Mouse (Mus musculus) heart, embryonic 12.5 days (tissue): ENCODE measurements at regions not wholly inside any gene's neighbourhood (a gene's known extent, or its start where the extent isn't known, plus 50 kb on each side); places are given as distances from the start of the nearest gene placed in this dataset.
A peak's percentile ranks its signal among the peaks of the same experiment; 100 is the strongest.

ENCODE experiments used
- ATAC-seq: fragments of 200-750 bp; cut with Nextera tagmentation; 2 replicates; pipeline ENCODE4 v1.8.0; 2017; ENCODE audit warnings: moderate TSS enrichment, moderate library complexity; ENCODE audit not compliant: insufficient number of reproducible peaks, low FRiP score
- H3K27ac ChIP-seq: fragments of 300-500 bp; sonication (generic); 2 replicates; pipeline ENCODE4 v1.5.1; 2016; ENCODE audit warnings: mild to moderate bottlenecking, moderate library complexity; ENCODE audit not compliant: poor library complexity, severe bottlenecking
- H3K27me3 ChIP-seq: fragments of 300-500 bp; sonication (generic); replicated peaks from 2 replicates; pipeline ENCODE4 v1.6.1; 2016; ENCODE audit warnings: mild to moderate bottlenecking, moderate library complexity
- H3K36me3 ChIP-seq: fragments of 300-500 bp; sonication (generic); 2 replicates; pipeline ENCODE4 v1.6.1; 2016; ENCODE audit warnings: mild to moderate bottlenecking, moderate library complexity
- H3K4me1 ChIP-seq: fragments of 300-500 bp; sonication (generic); replicated peaks from 2 replicates; pipeline ENCODE4 v1.6.1; 2016; ENCODE audit warnings: mild to moderate bottlenecking
- H3K4me2 ChIP-seq: fragments of 300-500 bp; sonication (generic); 2 replicates; pipeline ENCODE4 v1.6.1; 2016; ENCODE audit warnings: mild to moderate bottlenecking, moderate library complexity
- H3K4me3 ChIP-seq: fragments of 300-500 bp; sonication (generic); 2 replicates; pipeline ENCODE4 v1.5.1; 2016; ENCODE audit warnings: mild to moderate bottlenecking
- H3K9ac ChIP-seq: fragments of 300-500 bp; sonication (generic); 2 replicates; pipeline ENCODE4 v1.6.1; 2016; ENCODE audit warnings: mild to moderate bottlenecking, moderate library complexity
- H3K9me3 ChIP-seq: fragments of 300-500 bp; sonication (generic); replicated peaks from 2 replicates; pipeline ENCODE4 v1.6.1; 2016; ENCODE audit warnings: mild to moderate bottlenecking, moderate library complexity
- WGBS: fragments of 180-500 bp; shearing (Covaris S2); methylation state at CpG from one replicate; pipeline ENCODE4 v1.1.7; 2016; 5-methylcytosine and 5-hydroxymethylcytosine counted together

- Histone ChIP-seq H3K4me1 (peaks cover 17% of the 10 kb centered on the region), H3K4me3 (no peak overlapping the region), H3K27ac (no peak overlapping the region), H3K4me2 (no peak overlapping the region), H3K9ac (no peak overlapping the region), H3K9me3 (no peaks in the 10 kb centered on the region), H3K27me3 (no peaks in the 10 kb centered on the region), H3K36me3 (no peaks in the 10 kb centered on the region)
- ATAC-seq: no peak
- WGBS: 60% methylated on average over 5 of the region's 5 CpGs
Observed at GRCm38 (mm10) chr13:52015496-52015895, 169.0 kb downstream of the Gadd45g start.

- Histone ChIP-seq H3K9ac (no peak overlapping the region), H3K27me3 (no peaks in the 10 kb centered on the region), H3K36me3 (no peaks in the 10 kb centered on the region), H3K4me2 (no peak overlapping the region), H3K4me1 (peaks cover 32% of the 10 kb centered on the region), H3K27ac (no peak overlapping the region), H3K4me3 (no peak overlapping the region), H3K9me3 (no peaks in the 10 kb centered on the region)
- no peak for ATAC-seq
- 50% methylated on average over 11 of the region's 11 CpGs for WGBS
Observed at GRCm38 (mm10) chr13:52017598-52018190, 171.2 kb downstream of the Gadd45g start.

- no peak overlapping the region for H3K4me2 ChIP-seq
- H3K4me3 ChIP-seq: no peak overlapping the region
- H3K36me3 ChIP-seq: no peaks in the 10 kb centered on the region
- no peak for ATAC-seq
- H3K4me1 ChIP-seq: peaks cover 43% of the 10 kb centered on the region
- no peak overlapping the region for H3K27ac ChIP-seq
- no peak overlapping the region for H3K9ac ChIP-seq
- H3K27me3 ChIP-seq: no peaks in the 10 kb centered on the region
- WGBS: 87% methylated on average over 8 of the region's 8 CpGs
- no peaks in the 10 kb centered on the region for H3K9me3 ChIP-seq
Observed at GRCm38 (mm10) chr13:52019647-52020046, 173.2 kb downstream of the Gadd45g start.

GRCm38 (mm10) chr13:52021150-52021549 lies 174.7 kb downstream of the Gadd45g start:
- 34% methylated on average over 11 of the region's 11 CpGs for WGBS
- no peaks in the 10 kb centered on the region for H3K36me3 ChIP-seq
- no peak for ATAC-seq
- no peaks in the 10 kb centered on the region for H3K9me3 ChIP-seq
- H3K9ac ChIP-seq: no peak overlapping the region
- H3K27ac ChIP-seq: no peak overlapping the region
- no peak overlapping the region for H3K4me3 ChIP-seq
- H3K27me3 ChIP-seq: no peaks in the 10 kb centered on the region
- H3K4me2 ChIP-seq: no peak overlapping the region
- peaks cover 55% of the 10 kb centered on the region for H3K4me1 ChIP-seq

GRCm38 (mm10) chr13:52021828-52022227 lies 175.3 kb downstream of the Gadd45g start:
- peaks cover 55% of the 10 kb centered on the region for H3K4me1 ChIP-seq
- ATAC-seq: no peak
- H3K9me3 ChIP-seq: no peaks in the 10 kb centered on the region
- H3K27ac ChIP-seq: no peak overlapping the region
- H3K9ac ChIP-seq: no peak overlapping the region
- 61% methylated on average over 6 of the region's 6 CpGs for WGBS
- H3K36me3 ChIP-seq: no peaks in the 10 kb centered on the region
- no peak overlapping the region for H3K4me3 ChIP-seq
- H3K4me2 ChIP-seq: no peak overlapping the region
- no peaks in the 10 kb centered on the region for H3K27me3 ChIP-seq

- Histone ChIP-seq H3K9me3 (no peaks in the 10 kb centered on the region), H3K9ac (no peak overlapping the region), H3K4me3 (no peak overlapping the region), H3K4me2 (no peak overlapping the region), H3K27me3 (no peaks in the 10 kb centered on the region), H3K27ac (no peak overlapping the region), H3K4me1 (peaks cover 48% of the 10 kb centered on the region), H3K36me3 (no peaks in the 10 kb centered on the region)
- 88% methylated on average over 4 of the region's 4 CpGs for WGBS
- ATAC-seq: no peak
Observed at GRCm38 (mm10) chr13:52022529-52022928, 176.1 kb downstream of the Gadd45g start.

- H3K9me3 ChIP-seq: no peaks in the 10 kb centered on the region
Observed at GRCm38 (mm10) chr13:52024349-52024748, 177.9 kb downstream of the Gadd45g start.

GRCm38 (mm10) chr13:52024832-52025481 lies 178.5 kb downstream of the Gadd45g start:
- 23% methylated on average over 18 of the region's 18 CpGs for WGBS
- H3K27ac ChIP-seq: no peak overlapping the region

More at GRCm38 (mm10) chr13:52024349-52024748, 177.9 kb downstream of the Gadd45g start:
- WGBS: 22% methylated on average over 2 of the region's 2 CpGs
- Histone ChIP-seq H3K4me1 (peaks cover 38% of the 10 kb centered on the region), H3K27me3 (no peaks in the 10 kb centered on the region), H3K27ac (no peak overlapping the region), H3K4me2 (peak overlapping the region; percentile 21; the same call in 1 of the 2 replicates), H3K4me3 (no peak overlapping the region), H3K9ac (no peak overlapping the region), H3K36me3 (no peaks in the 10 kb centered on the region)
- ATAC-seq: no peak

GRCm38 (mm10) chr13:52025482-52025848 lies 179.0 kb downstream of the Gadd45g start:
- Histone ChIP-seq H3K27me3 (no peaks in the 10 kb centered on the region), H3K4me2 (no peak overlapping the region)

More at GRCm38 (mm10) chr13:52024832-52025481, 178.5 kb downstream of the Gadd45g start:
- H3K4me1 ChIP-seq: peaks cover 38% of the 10 kb centered on the region
- ATAC-seq: 0 out of 2 replicates have a peak, but pooled peaks have one; percentile 23
- peak overlapping the region; percentile 49; the same call in 1 of the 2 replicates for H3K9ac ChIP-seq
- no peaks in the 10 kb centered on the region for H3K9me3 ChIP-seq
- peak overlapping the region; percentile 21 for H3K4me2 ChIP-seq
- no peaks in the 10 kb centered on the region for H3K36me3 ChIP-seq
- no peaks in the 10 kb centered on the region for H3K27me3 ChIP-seq
- no peak overlapping the region for H3K4me3 ChIP-seq

GRCm38 (mm10) chr13:52026291-52026690 lies 179.8 kb downstream of the Gadd45g start:
- H3K36me3 ChIP-seq: no peaks in the 10 kb centered on the region
- no peak for ATAC-seq
- no peak overlapping the region for H3K27ac ChIP-seq
- no peak overlapping the region for H3K4me2 ChIP-seq
- peaks cover 31% of the 10 kb centered on the region for H3K4me1 ChIP-seq
- no peak overlapping the region for H3K9ac ChIP-seq
- no peak overlapping the region for H3K4me3 ChIP-seq
- H3K27me3 ChIP-seq: no peaks in the 10 kb centered on the region
- H3K9me3 ChIP-seq: no peaks in the 10 kb centered on the region
- 74% methylated on average over 7 of the region's 7 CpGs for WGBS

More at GRCm38 (mm10) chr13:52025482-52025848, 179.0 kb downstream of the Gadd45g start:
- Histone ChIP-seq H3K4me1 (peaks cover 38% of the 10 kb centered on the region), H3K9ac (no peak overlapping the region), H3K36me3 (no peaks in the 10 kb centered on the region), H3K9me3 (no peaks in the 10 kb centered on the region), H3K4me3 (no peak overlapping the region), H3K27ac (no peak overlapping the region)
- ATAC-seq: no peak
- WGBS: 86% methylated on average over 5 of the region's 5 CpGs

- peaks cover 10% of the 10 kb centered on the region for H3K4me1 ChIP-seq
- no peak overlapping the region for H3K9ac ChIP-seq
- no peak for ATAC-seq
- H3K9me3 ChIP-seq: no peaks in the 10 kb centered on the region
- no peak overlapping the region for H3K4me3 ChIP-seq
- no peaks in the 10 kb centered on the region for H3K27me3 ChIP-seq
- 63% methylated on average over 3 of the region's 3 CpGs for WGBS
- no peaks in the 10 kb centered on the region for H3K36me3 ChIP-seq
- no peak overlapping the region for H3K4me2 ChIP-seq
- no peak overlapping the region for H3K27ac ChIP-seq
Observed at GRCm38 (mm10) chr13:52029868-52030422, 183.5 kb downstream of the Gadd45g start.
